Mouse (Mus musculus): ENCODE measurements at regions not wholly inside any gene's neighbourhood (a gene's known extent, or its start where the extent isn't known, plus 50 kb on each side); places are given as distances from the start of the nearest gene placed in this dataset.
"Not testable (repeated sequence)": the region's sequence is repeated elsewhere in the genome, so short reads cannot be mapped to it uniquely, and the experiment has no call there.

- intact Hi-C loops (cut with DNase I): no loop called here
- DNase-seq (ENCODE audit: low spot score in 2 of 2): no peak
These were observed 71.9 kb upstream of the Klf13 start for GRCm38 (mm10) chr7:64010640-64011039.

GRCm38 (mm10) chr7:64007766-64008165 lies 69.1 kb upstream of the Klf13 start:
- intact Hi-C loops (cut with DNase I): no loop called here
- DNase-seq (ENCODE audit: low spot score in 2 of 2): no peak

GRCm38 (mm10) chr7:64006935-64007334 lies 68.2 kb upstream of the Klf13 start:
- no peak for DNase-seq (ENCODE audit: low spot score in 2 of 2)
- intact Hi-C loops (cut with DNase I): no loop called here

- intact Hi-C loops (cut with DNase I): no loop called here
- no peak for DNase-seq (ENCODE audit: low spot score in 2 of 2)
These were observed 67.0 kb upstream of the Klf13 start for GRCm38 (mm10) chr7:64005765-64006164.

GRCm38 (mm10) chr7:64003904-64004303 lies 65.2 kb upstream of the Klf13 start:
- intact Hi-C loops (cut with DNase I): no loop called here
- DNase-seq (ENCODE audit: low spot score in 2 of 2): peak in 1 of 2 experiments; percentile 41

GRCm38 (mm10) chr7:64001611-64002111 lies 62.9 kb upstream of the Klf13 start:
- intact Hi-C loops (cut with DNase I): no loop called here
- DNase-seq (ENCODE audit: low spot score in 2 of 2): peak in 1 of 2 experiments; percentile 23

- DNase-seq (ENCODE audit: low spot score in 2 of 2): no peak
- intact Hi-C loops (cut with DNase I): no loop called here
These were observed 60.6 kb upstream of the Klf13 start for GRCm38 (mm10) chr7:63998995-63999960.

GRCm38 (mm10) chr7:63997997-63998396 lies 59.3 kb upstream of the Klf13 start:
- DNase-seq (ENCODE audit: low spot score in 2 of 2): no peak
- intact Hi-C loops (cut with DNase I): no loop called here

- DNase-seq (ENCODE audit: low spot score in 2 of 2): no peak
- intact Hi-C loops (cut with DNase I): no loop called here
These were observed 57.9 kb upstream of the Klf13 start for GRCm38 (mm10) chr7:63996581-63997098.

GRCm38 (mm10) chr7:63995255-63995980 lies 56.7 kb upstream of the Klf13 start:
- intact Hi-C loops (cut with DNase I): no loop called here
- no peak for DNase-seq (ENCODE audit: low spot score in 2 of 2)

GRCm38 (mm10) chr7:63994769-63995168 lies 56.1 kb upstream of the Klf13 start:
- DNase-seq (ENCODE audit: low spot score in 2 of 2); intact Hi-C loops (cut with DNase I): not testable (repeated sequence)

- intact Hi-C loops (cut with DNase I): no loop called here
- peak in 1 of 2 experiments; percentile 38 for DNase-seq (ENCODE audit: low spot score in 2 of 2)
These were observed 53.4 kb upstream of the Klf13 start for GRCm38 (mm10) chr7:63992155-63992554.

- intact Hi-C loops (cut with DNase I): loop anchor here (2.0 kb wide), 1 partner anchor 41 kb away; no protein-coding TSS in a partner anchor
- peak in 1 of 2 experiments; percentile 67 for DNase-seq (ENCODE audit: low spot score in 2 of 2)
These were observed 52.6 kb upstream of the Klf13 start for GRCm38 (mm10) chr7:63991085-63992010.

- no peak for DNase-seq (ENCODE audit: low spot score in 2 of 2)
- intact Hi-C loops (cut with DNase I): loop anchor here (2.0 kb wide), 1 partner anchor 42 kb away; no protein-coding TSS in a partner anchor
These were observed 51.8 kb upstream of the Klf13 start for GRCm38 (mm10) chr7:63990312-63991028.

- intact Hi-C loops (cut with DNase I): loop anchor here (2.0 kb wide), 1 partner anchor 43 kb away; no protein-coding TSS in a partner anchor
- no peak for DNase-seq (ENCODE audit: low spot score in 2 of 2)
These were observed 51.0 kb upstream of the Klf13 start for GRCm38 (mm10) chr7:63989736-63990135.

Measured in left cerebral cortex, postnatal 25 days (tissue).